Mouse (Mus musculus): ENCODE results near the gene Tuba8.

Tuba8 gene

GRCm38 (mm10) chr6:121236386-121236785 lies 25.9 kb downstream of the Tuba8 start:
- no peak for DNase-seq

DNA sequence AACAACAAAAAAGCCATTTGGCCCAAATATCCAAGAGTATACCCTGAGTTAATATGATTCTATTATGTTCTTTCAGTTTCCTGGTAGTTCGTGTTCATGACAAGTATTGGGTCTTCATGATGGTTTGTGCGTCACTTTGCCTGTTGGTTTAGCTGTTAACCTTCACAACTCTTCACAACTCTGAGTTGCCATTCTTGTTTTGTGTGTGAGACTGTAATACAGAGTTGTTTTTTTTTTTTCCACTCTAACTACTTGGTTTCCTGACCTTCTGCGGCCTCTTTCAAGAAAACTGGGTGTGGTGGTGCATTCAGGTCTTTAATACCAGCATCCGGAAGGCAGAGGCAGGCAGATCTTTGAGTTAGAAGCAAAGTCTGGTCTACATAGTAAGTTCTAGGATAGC lies 27.7 kb downstream of the Tuba8 start:
- DNase-seq = no peak

DNA sequence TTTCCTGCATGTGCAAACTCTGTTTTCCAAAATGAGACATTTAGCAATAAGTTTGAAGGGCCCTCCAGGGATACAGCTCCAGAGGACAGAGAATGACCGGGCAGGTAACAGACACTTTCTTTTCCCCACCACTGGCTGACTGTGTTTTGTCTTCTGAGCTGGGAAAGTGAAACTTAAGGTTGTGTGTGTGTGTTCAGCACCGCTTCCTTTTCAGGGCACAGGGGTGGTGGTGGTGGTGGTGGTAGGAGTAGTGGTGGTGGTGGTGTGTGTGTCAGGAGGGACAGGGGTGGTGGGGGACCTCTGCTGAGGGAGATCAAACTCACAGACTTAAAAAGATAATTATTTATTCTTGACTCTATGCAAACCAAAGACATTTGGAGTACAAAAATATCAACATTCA lies 31.3 kb downstream of the Tuba8 start:
- no peak for DNase-seq

DNA sequence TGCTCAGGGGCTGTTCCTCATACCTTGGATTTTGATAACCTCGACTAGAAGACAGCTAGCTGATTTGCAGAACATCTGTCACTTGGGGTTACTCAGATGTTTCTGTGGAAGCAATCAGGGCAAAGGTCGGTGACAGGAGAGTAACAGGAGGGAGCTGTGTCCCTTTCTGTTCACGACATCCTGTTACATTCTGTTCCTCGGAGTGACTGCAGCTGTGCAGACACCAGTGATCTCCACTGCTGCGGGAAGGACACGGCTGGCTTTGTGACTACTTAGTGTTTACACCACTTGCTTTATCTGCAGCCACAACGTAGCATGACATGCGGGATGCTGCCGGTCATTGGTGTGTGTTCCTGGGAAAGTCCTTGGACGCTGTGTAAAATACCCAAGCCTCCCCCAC lies 32.7 kb downstream of the Tuba8 start:
- no peak for DNase-seq

DNA sequence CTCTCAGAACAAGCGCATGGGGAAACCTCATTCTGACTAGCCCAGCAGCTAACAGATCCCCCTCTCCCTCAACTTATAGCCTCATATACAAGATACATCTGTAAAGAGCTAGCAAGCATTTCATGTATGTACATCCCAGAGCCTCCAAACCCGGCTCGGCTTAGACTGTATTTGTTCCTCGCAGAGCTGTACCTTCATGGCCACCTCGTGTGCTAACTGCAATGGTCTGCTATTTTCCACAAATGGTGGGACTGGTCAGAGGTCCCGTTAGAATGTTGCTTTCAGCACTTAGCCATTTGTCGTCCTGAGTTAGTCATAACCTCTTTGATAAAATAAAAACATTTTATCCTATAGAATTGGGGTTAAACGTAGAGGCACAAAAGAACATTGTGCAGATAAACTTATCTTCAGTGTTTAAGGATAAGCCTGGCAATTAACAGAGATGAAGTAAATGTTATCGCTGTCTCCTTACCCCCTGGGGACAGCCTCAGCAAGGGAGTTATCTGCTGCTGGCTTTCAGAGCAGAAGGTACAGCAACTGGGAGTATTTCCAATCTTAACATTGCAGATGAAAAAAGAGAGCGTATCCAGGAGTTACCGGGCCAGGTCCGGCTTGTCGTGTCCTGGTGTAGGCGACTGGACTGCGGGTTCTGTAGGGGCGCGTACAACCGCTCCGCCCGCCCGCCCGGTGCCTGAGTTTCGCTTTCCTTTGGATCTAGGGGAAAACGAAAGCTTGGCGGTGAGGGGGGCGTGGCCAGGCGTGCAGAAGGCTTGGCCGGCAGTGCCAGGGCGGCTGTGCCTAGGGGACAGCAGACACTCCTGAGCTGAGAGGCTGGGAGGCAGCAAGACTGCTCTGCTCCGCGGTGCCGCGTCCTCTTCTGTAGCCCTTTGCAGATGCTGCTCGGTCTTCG lies 34.9 kb downstream of the Tuba8 start, which contains the start of gene Usp18:
TSS of gene Usp18 (plus strand) at position 780 of the 910 bp plus-strand sequence.
- DNase-seq = peak; percentile 99

GRCm38 (mm10) chr6:121246037-121246361 lies 35.5 kb downstream of the Tuba8 start:
- no peak for DNase-seq

DNA sequence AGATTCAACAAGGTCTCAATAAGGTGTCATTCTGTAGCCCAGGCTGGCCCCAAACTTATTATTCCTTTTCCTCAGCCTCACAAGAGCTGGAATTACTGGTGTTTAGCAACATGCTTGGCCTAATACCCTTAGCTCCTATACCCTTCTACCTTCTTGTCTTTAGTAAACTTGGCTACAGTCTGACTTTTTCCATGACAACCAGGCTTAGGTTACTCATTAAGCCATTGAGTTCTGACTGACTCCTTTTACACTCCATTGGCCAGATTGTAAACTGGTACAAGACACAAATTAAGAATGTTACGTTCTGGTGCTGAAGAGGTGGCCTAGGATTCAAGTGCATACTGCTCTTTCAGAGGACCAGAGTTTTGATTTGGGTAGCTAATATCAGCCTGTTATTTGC lies 39.9 kb downstream of the Tuba8 start:
- DNase-seq = no peak

GRCm38 (mm10) chr6:121251256-121251655 lies 40.8 kb downstream of the Tuba8 start:
- peak; percentile 91 for DNase-seq

DNA sequence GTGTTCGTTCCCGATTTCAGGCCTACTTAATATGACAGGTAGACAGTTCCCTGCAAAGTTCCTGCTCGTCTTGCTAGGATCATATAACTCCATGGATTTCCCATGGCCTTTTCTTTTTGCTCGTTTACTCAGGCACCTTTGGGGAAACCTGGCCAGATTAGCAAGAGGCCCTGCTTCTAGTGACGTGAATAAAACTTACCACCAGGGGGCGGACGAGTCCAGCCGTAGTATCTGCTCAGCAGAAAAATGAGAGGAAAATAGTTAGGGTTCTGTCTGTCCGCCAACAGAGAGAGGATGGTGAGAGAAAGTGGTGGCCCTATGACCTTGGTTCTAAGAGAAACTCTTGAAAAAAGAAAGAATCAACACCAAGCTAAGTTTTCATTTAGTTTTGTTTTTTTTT lies 50.1 kb downstream of the Tuba8 start:
- DNase-seq = no peak

GRCm38 (mm10) chr6:121261233-121261632 lies 50.7 kb downstream of the Tuba8 start:
- no peak for DNase-seq

GRCm38 (mm10) chr6:121262004-121262403 lies 51.5 kb downstream of the Tuba8 start:
- DNase-seq = no peak

DNA sequence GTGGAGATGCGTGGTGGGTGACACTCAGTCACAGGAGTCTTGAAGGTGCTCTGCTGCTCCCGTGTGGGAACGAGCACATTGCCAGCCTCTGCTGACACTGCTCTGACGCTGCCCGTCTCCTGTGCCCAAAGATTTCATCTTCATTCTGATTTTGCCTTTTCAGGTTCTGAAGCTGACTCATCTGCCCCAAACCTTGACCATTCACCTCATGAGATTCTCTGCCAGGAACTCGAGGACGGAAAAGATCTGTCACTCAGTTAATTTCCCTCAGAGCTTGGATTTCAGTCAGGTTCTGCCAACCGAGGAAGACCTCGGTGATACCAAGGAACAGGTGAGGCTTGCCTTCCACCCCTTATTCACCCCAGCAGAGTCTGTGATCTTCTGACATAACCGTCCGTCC lies 52.0 kb downstream of the Tuba8 start:
- DNase-seq = no peak

DNA sequence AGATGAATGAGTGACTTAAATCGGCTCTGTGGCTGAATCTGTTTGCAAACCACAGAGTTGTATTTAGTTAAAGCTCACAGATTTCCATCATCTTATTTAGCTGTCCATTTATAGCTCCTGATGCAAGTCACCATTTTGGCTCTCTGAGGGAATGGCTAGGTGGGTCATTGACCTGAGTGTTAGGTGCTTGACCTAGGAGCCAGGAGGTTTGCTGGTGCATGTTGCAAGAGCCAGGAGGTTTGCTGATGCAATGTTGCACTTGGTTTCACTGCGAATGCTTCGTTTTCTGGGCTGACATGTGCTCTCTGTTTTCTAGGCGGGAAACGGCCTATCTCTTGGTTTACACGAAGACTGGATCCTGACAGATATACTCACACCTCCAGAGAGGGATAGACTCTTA lies 59.7 kb downstream of the Tuba8 start:
- no peak for DNase-seq

DNA sequence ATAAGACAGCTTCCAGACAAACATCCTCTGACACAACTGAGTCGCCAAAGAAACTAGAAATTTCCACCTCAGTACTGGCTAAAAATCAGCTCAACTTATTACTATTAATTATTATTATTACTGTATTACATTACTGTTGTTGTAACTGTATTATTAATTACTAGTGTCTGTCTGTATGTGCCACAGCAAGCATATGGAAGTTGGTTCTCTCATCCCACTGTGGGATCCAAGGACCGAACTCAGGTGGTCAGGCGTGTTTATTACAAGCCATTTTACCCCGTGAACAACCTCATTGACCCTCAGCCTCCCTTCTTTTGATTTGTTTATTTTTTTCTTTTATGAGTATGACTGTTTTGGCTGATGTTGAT lies 61.2 kb downstream of the Tuba8 start:
- no peak for DNase-seq

DNA sequence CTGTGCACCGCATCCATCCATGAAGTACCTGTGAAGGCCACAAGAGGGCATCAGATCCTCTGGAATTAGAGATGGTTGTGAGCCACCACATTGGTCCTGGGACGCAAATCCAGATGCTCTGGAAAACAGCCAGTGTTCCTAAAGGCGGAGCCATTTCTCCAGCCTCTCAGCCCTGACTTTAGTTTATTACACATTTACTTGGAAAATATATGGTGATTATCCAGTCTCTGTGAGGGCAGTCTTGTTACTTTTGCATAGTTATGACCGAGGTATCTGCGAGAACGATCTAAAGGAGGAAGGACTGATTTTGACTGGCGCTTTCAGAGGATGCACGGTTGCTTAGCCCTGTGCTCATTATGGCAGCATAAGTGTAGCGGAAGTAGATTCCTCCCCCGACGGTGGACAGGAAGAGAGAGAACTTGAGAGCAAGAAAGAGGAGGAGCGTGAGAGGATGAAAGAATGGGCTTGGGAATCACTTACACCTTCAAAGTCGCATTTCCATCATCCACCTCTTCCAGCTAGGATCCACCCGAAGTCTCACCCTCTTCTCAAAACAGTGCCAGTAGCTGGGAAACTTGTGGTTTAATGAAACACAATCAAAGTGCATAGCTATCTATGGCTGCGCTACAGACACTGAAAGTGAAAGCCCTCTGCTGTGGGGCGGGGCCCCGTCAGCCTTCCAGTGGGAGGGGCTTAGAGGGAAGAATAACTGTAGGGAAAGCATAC lies 61.7 kb downstream of the Tuba8 start:
- DNase-seq = peak; percentile 98

- no peak for DNase-seq
These were observed 63.9 kb downstream of the Tuba8 start for GRCm38 (mm10) chr6:121274356-121274755.

All from heart, adult 11 months (tissue).